Mouse (Mus musculus) C2C12 (cell line): Measurements from ENCODE around the gene Prpf31.

Source experiments
- CTCF ChIP-seq: IDR thresholded peaks from one replicate; pipeline ENCODE4 v1.5.1; 2011; ENCODE audit not compliant: control insufficient read depth, insufficient read depth, insufficient read length
- MAX ChIP-seq: IDR thresholded peaks from one replicate; pipeline ENCODE4 v1.6.1; 2011; ENCODE audit warnings: mild to moderate bottlenecking, control low read depth
- USF1 ChIP-seq: IDR thresholded peaks from one replicate; pipeline ENCODE4 v1.6.1; 2011; ENCODE audit warnings: low read depth, mild to moderate bottlenecking, control low read depth, moderate library complexity

- TF ChIP-seq CTCF (no peak), USF1 (no peak), MAX (no peak)
These were observed 14.5 kb downstream of the Prpf31 start for GRCm38 (mm10) chr7:3644348-3644671.
